Mouse (Mus musculus) limb, embryonic 14.5 days (tissue): ENCODE measurements around the gene Myt1l. TPM values are rescaled to one million over a fixed set of nuclear protein-coding genes. Genes with fewer than 3 reads are reported as not detected.

Experiments used
- ATAC-seq: fragments of 200-750 bp; cut with Nextera tagmentation; 2 replicates; pipeline ENCODE4 v1.8.0; 2017; ENCODE audit warnings: low read depth, moderate number of reproducible peaks, moderate TSS enrichment; ENCODE audit not compliant: low FRiP score
- DNase-seq: peaks from one replicate; pipeline ENCODE4 v3.0.0-alpha.2; 2015; ENCODE audit warnings: low spot score
- H3K27ac ChIP-seq: fragments of 300-500 bp; sonication (generic); replicated peaks from 2 replicates; pipeline ENCODE4 v1.5.1; 2014; ENCODE audit warnings: low read depth, mild to moderate bottlenecking, low read length, moderate library complexity, mixed read lengths
- H3K27me3 ChIP-seq: fragments of 300-500 bp; sonication (generic); 2 replicates; pipeline ENCODE4 v1.6.1; 2014; ENCODE audit warnings: low read length, mixed read lengths; ENCODE audit not compliant: control insufficient read depth, insufficient read depth
- H3K36me3 ChIP-seq: fragments of 300-500 bp; sonication (generic); 2 replicates; pipeline ENCODE4 v1.6.1; 2014; ENCODE audit warnings: mild to moderate bottlenecking, low read length, moderate library complexity, mixed read lengths; ENCODE audit not compliant: control insufficient read depth, insufficient read depth
- H3K4me1 ChIP-seq: fragments of 300-500 bp; sonication (generic); 2 replicates; pipeline ENCODE4 v1.6.1; 2014; ENCODE audit warnings: antibody characterized with exemption, low read length, mixed read lengths; ENCODE audit not compliant: control insufficient read depth, insufficient read depth
- H3K4me2 ChIP-seq: fragments of 300-500 bp; sonication (generic); replicated peaks from 2 replicates; pipeline ENCODE4 v1.6.1; 2014; ENCODE audit warnings: low read depth, mild to moderate bottlenecking, low read length, moderate library complexity; ENCODE audit not compliant: severe bottlenecking
- H3K4me3 ChIP-seq: fragments of 300-500 bp; sonication (generic); replicated peaks from 2 replicates; pipeline ENCODE4 v1.5.1; 2014; ENCODE audit warnings: low read length
- H3K9ac ChIP-seq: fragments of 300-500 bp; sonication (generic); 2 replicates; pipeline ENCODE4 v1.6.1; 2014; ENCODE audit warnings: mild to moderate bottlenecking, low read depth, low read length, moderate library complexity; ENCODE audit not compliant: severe bottlenecking
- H3K9me3 ChIP-seq: fragments of 300-500 bp; sonication (generic); 2 replicates; pipeline ENCODE4 v1.6.1; 2016; ENCODE audit warnings: low read length; ENCODE audit not compliant: control insufficient read depth
- POLR2A ChIP-seq: fragments of 200-500 bp; IDR thresholded peaks from 2 replicates; pipeline ENCODE4 v1.8.0; 2012; ENCODE audit warnings: inconsistent platforms, mild to moderate bottlenecking, moderate library complexity, borderline replicate concordance; ENCODE audit not compliant: insufficient read depth, insufficient read length; ENCODE audit errors: extremely low read depth
- WGBS: fragments of 180-500 bp; shearing (Covaris S2); extraction: QIAGEN DNeasy Blood & Tissue Kit; methylation state at CpG from one replicate; pipeline ENCODE4 v1.1.7; 2014; 5-methylcytosine and 5-hydroxymethylcytosine counted together
- polyA plus RNA-seq, 2 experiments: library from polyadenylated mRNA; depleted of rRNA in 1 of 2; stranded (reverse) in 1 of 2; unstranded in 1 of 2; fragments of >200 nt; fragmentation: Nextera tagmentation in 1 of 2; extraction: Ambion mirVana in 1 of 2; gene quantifications; 2 replicates each; pipeline versions ENCODE4 v1.2.1 to v1.2.3; 2012 to 2014

Gene Myt1l
- polyA plus RNA-seq, 2 experiments, result 0.18 TPM; not detected in 1

DNA sequence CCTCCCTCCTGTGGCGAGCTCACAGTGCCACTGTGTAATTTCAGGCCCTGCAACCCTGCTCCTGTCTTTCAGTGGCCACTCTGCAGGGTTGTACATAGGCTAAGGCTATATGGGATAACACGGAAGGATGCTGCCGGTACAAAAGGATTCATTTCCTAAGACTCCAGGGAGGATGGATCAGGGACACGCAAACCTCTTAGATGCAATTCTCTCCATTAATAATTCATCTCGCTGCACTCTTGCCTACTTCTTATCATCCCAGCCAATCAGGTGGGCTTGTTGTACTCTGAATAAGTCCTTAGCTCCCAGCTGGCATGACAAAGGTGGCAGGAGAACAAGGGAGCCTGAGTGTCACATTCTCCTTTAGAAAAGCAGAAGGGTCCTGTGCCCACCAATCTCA is 264.8 kb downstream of the Myt1l start:
- DNase-seq (no peak), ATAC-seq (no peak)
- WGBS, result 86% methylated on average over 5 of the region's 5 CpGs
- Histone ChIP-seq H3K9ac (no peak overlapping the region), H3K4me1 (peaks cover 6% of the 10 kb centered on the region; the same call in 1 of the 2 replicates), H3K9me3 (no peaks in the 10 kb centered on the region), H3K27me3 (no peaks in the 10 kb centered on the region; the same call in 1 of the 2 replicates), H3K36me3 (no peaks in the 10 kb centered on the region), H3K4me2 (no peak overlapping the region), H3K4me3 (no peak overlapping the region), H3K27ac (no peak overlapping the region)
- no peak for TF ChIP-seq POLR2A

DNA sequence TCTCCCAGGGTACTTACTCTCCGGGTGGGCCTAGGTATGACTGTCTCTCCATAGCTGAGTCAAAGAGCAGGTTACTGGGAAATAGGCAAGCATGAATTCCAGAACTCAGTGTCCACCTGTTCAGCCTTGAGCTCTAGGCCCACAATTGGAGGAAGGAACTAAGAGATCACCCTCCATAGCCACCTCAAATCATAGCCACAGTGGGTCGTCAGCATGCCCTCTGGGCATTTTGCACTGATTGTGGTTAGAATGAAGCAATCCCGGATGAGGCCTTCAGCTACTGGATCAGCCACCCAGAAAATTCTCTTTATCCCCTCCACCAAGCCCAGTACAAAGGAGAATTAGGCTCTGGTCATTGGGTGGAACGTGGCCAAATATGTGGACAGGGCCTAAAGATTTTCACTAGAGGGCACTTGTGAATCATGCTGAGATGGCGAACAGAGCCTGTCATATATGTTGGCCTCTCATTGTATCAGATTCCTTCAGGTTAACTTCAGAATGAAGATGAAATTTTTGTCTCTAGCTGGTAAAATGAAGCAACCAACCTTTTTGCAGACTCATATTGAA is 267.0 kb downstream of the Myt1l start:
- no peak for ATAC-seq
- DNase-seq, result no peak
- no peaks in the 10 kb centered on the region for H3K27me3 ChIP-seq
- no peaks in the 10 kb centered on the region for H3K36me3 ChIP-seq
- no peaks in the 10 kb centered on the region for H3K4me1 ChIP-seq
- no peak for TF ChIP-seq POLR2A
- WGBS, result 73% methylated on average over 5 of the region's 5 CpGs
- no peaks in the 10 kb centered on the region for H3K9me3 ChIP-seq
- H3K4me3 ChIP-seq, result no peak overlapping the region
- H3K27ac ChIP-seq, result no peak overlapping the region
- H3K4me2 ChIP-seq, result no peak overlapping the region
- no peak overlapping the region for H3K9ac ChIP-seq

DNA sequence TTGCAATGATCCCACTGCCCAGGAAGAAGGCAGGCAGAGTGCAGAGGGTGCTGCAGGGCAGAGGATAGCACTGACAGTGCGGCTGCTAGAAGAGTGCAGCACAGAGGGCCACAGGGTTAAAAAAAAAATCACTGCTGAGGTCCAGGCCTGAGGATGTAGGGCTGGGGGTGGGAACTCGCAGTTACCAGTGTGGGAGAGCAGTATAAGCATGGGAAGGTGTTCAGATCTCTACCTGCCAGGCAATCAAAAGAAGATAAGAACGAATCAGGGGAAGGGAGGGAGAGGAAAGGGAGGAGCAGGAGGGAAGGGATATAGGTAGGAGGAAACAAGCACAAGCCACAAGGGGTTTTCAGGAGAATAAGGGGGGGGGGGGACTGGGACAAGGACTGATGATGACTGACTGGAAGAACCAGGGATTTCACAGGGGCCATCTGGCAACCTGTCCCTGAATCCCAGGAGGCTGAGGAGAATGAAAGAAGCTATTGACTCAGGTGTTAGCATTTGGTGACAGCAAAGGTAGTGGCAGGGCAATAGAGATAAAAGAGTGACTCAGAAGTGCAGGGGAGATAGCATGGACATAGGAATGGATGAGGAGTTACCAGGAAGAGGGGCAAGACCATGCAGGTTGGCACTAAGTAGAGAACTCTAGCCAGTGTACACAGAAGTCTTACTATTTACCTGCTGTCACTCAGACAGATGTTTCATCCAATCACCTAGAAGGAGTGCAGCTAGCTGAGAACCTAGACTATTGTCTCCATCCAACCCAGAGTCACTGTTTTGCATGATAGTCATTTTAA is 270.6 kb downstream of the Myt1l start:
- no peaks in the 10 kb centered on the region for H3K4me1 ChIP-seq
- H3K4me3 ChIP-seq, result no peak overlapping the region
- no peak for DNase-seq
- WGBS, result 48% methylated on average over 3 of the region's 3 CpGs
- H3K27me3 ChIP-seq, result no peaks in the 10 kb centered on the region
- no peak overlapping the region for H3K4me2 ChIP-seq
- no peak for TF ChIP-seq POLR2A
- H3K9ac ChIP-seq, result no peak overlapping the region
- H3K9me3 ChIP-seq, result no peaks in the 10 kb centered on the region
- H3K36me3 ChIP-seq, result no peaks in the 10 kb centered on the region
- no peak overlapping the region for H3K27ac ChIP-seq
- ATAC-seq, result no peak

DNA sequence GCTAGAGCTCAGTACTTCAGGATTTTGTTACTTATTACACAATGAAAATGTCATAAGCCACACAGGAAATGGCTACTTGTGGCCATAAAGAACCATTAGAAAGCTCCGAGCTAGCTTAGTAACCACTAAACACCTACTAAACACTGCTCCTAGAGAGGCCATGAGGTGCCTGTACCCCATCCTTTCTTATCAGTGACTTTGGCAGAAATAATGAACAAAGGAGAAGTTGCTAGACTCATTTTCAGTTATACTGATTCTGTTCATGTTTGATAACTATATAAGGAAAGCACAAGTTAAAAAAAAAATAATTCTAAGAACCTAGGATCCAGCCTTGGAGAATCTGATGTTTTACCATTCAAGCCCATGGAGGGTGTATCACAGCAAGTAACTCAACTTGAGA is 278.2 kb downstream of the Myt1l start:
- WGBS, result 13% methylated on average over 1 of the region's 1 CpGs
- DNase-seq, result no peak

DNA sequence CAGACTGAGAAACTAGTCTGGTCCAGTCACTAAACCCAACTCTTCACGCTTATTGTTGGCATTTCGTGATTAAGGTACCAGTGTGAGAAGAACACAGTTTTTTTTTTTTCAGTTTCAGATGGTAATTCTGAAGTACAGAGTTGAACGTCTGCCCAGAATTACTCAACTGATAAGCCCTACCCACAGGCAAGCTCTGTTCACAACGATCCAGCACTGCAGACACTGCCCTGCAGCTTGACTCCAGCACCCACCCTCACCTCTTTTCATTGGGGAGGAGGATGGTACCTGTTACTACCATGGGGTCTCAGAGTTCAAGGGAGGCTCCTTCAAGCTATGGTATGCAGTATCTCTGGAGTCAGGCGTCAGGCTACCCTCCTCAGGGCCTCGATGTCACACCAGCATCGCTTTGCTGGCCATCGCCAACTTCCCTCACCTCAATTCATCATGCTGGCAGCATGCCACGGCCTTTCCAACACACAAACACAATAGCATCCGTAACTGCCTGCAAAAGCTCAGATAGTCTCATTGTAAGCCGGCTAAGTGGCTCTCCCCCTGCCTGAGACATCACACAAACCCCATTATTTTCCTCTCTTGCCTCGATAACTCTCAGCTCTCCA is 281.5 kb downstream of the Myt1l start:
- H3K9ac ChIP-seq, result no peak overlapping the region
- no peak for TF ChIP-seq POLR2A
- ATAC-seq, result no peak
- no peak overlapping the region for H3K4me3 ChIP-seq
- no peaks in the 10 kb centered on the region for H3K4me1 ChIP-seq
- no peak overlapping the region for H3K4me2 ChIP-seq
- no peaks in the 10 kb centered on the region; the same call in 1 of the 2 replicates for H3K27me3 ChIP-seq
- no peak for DNase-seq
- no peaks in the 10 kb centered on the region for H3K9me3 ChIP-seq
- H3K27ac ChIP-seq, result no peak overlapping the region
- WGBS, result 63% methylated on average over 12 of the region's 12 CpGs
- no peaks in the 10 kb centered on the region for H3K36me3 ChIP-seq

More for the DNA sequence above, 278.2 kb downstream of the Myt1l start:
- H3K9me3 ChIP-seq, result no peaks in the 10 kb centered on the region
- no peaks in the 10 kb centered on the region; the same call in 1 of the 2 replicates for H3K27me3 ChIP-seq
- H3K4me3 ChIP-seq, result no peak overlapping the region
- H3K4me2 ChIP-seq, result no peak overlapping the region
- no peak for ATAC-seq
- no peaks in the 10 kb centered on the region for H3K4me1 ChIP-seq
- TF ChIP-seq POLR2A, result no peak
- H3K27ac ChIP-seq, result no peak overlapping the region
- H3K9ac ChIP-seq, result no peak overlapping the region
- no peaks in the 10 kb centered on the region for H3K36me3 ChIP-seq
